ENCODE assay signal across 10 mouse cellular contexts in genomic region chr3:56181025-56181424, GRCm38 (mm10). TPM values are rescaled to one million over a fixed set of nuclear protein-coding genes. Genes with fewer than 3 reads are reported as not detected.
DNase-seq lines count a peak whose midpoint lies in the region; ATAC-seq lines count a peak whose summit lies in the region.
"Had no signal": no experiment of that assay in that cellular context is flagged by ENCODE, and none has a peak within 500 bp of the region (broad histone marks: within the 10 kb centered on the region; RNA-seq: fewer than 3 reads in every experiment).

No protein-coding gene starts in this region.

- no peak for DNase-seq in heart, adult 18-20 months
- peak; percentile 9 for DNase-seq in MN1 (ENCODE audit: low spot score)
- DNase-seq in cerebellum, adult 11 months: no peak
- DNase-seq in kidney, postnatal 10 days: no peak
- DNase-seq: adrenal gland, postnatal 36 days had no signal

- H3K36me3 ChIP-seq in heart, embryonic 15.5 days: no peaks in the 10 kb centered on the region
- no peaks in the 10 kb centered on the region for H3K36me3 ChIP-seq in forebrain, embryonic 12.5 days (replicated peaks)
- no peaks in the 10 kb centered on the region for H3K36me3 ChIP-seq in limb, embryonic 15.5 days
- no peaks in the 10 kb centered on the region for H3K36me3 ChIP-seq in intestine, embryonic 16.5 days (ENCODE audit: control insufficient read depth, insufficient read depth, low read length)

- 37% methylated on average over 3 of the region's 3 CpGs for whole genome bisulfite sequencing in heart, embryonic 15.5 days
- 44% methylated on average over 3 of the region's 3 CpGs for WGBS in forebrain, embryonic 12.5 days
- whole genome bisulfite sequencing in limb, embryonic 15.5 days: 39% methylated on average over 3 of the region's 3 CpGs
- 44% methylated on average over 3 of the region's 3 CpGs for WGBS in intestine, embryonic 16.5 days

- no peak overlapping the region for H3K9ac ChIP-seq in heart, embryonic 15.5 days
- H3K9ac ChIP-seq in forebrain, embryonic 12.5 days: no peak overlapping the region; the same call in 1 of the 2 replicates
- no peak overlapping the region for H3K9ac ChIP-seq in limb, embryonic 15.5 days
- H3K9ac ChIP-seq in intestine, embryonic 16.5 days (ENCODE audit: low read depth, low read length): no peak overlapping the region

- H3K4me2 ChIP-seq in heart, embryonic 15.5 days: peak overlapping the region; percentile 98; the same call in 1 of the 2 replicates
- peak overlapping the region; percentile 82 for H3K4me2 ChIP-seq in forebrain, embryonic 12.5 days
- 0 out of 2 replicates have a peak overlapping the region, but pooled peaks have one; percentile 95 for H3K4me2 ChIP-seq in limb, embryonic 15.5 days
- H3K4me2 ChIP-seq in intestine, embryonic 16.5 days (ENCODE audit: low read depth, low read length): no peak overlapping the region

- peaks cover 15% of the 10 kb centered on the region for H3K4me1 ChIP-seq in heart, embryonic 15.5 days (replicated peaks)
- H3K4me1 ChIP-seq in forebrain, embryonic 12.5 days: peaks cover 16% of the 10 kb centered on the region
- H3K4me1 ChIP-seq in limb, embryonic 15.5 days: peaks cover 15% of the 10 kb centered on the region
- peaks cover 8% of the 10 kb centered on the region; the same call in 1 of the 2 replicates for H3K4me1 ChIP-seq in intestine, embryonic 16.5 days (ENCODE audit: control insufficient read depth, insufficient read depth, low read length)

- no peak overlapping the region for H3K27ac ChIP-seq in heart, embryonic 15.5 days
- no peak overlapping the region for H3K27ac ChIP-seq in forebrain, embryonic 12.5 days
- H3K27ac ChIP-seq in limb, embryonic 15.5 days: no peak overlapping the region
- no peak overlapping the region for H3K27ac ChIP-seq in intestine, embryonic 16.5 days (ENCODE audit: low read length)

- H3K27me3 ChIP-seq in heart, embryonic 15.5 days: no peaks in the 10 kb centered on the region
- no peaks in the 10 kb centered on the region for H3K27me3 ChIP-seq in forebrain, embryonic 12.5 days
- H3K27me3 ChIP-seq in limb, embryonic 15.5 days: no peaks in the 10 kb centered on the region; the same call in 1 of the 2 replicates
- no peaks in the 10 kb centered on the region for H3K27me3 ChIP-seq in intestine, embryonic 16.5 days (replicated peaks; ENCODE audit: control insufficient read depth, insufficient read depth, low read length)

- no peak overlapping the region; the same call in 1 of the 2 replicates for H3K4me3 ChIP-seq in heart, embryonic 15.5 days
- H3K4me3 ChIP-seq in forebrain, embryonic 12.5 days (replicated peaks): peak overlapping the region; percentile 95
- no peak overlapping the region; the same call in 1 of the 2 replicates for H3K4me3 ChIP-seq in limb, embryonic 15.5 days
- H3K4me3 ChIP-seq in intestine, embryonic 16.5 days (ENCODE audit: low read length): no peak overlapping the region

- no peak for ATAC-seq in heart, embryonic 15.5 days (replicated peaks; ENCODE audit: insufficient number of reproducible peaks, insufficient read depth, low FRiP score, low read depth)
- ATAC-seq in forebrain, embryonic 12.5 days (ENCODE audit: low FRiP score): no peak
- no peak for ATAC-seq in limb, embryonic 15.5 days (ENCODE audit: insufficient number of reproducible peaks, low FRiP score, low TSS enrichment, low read depth)
- no peak for ATAC-seq in intestine, embryonic 16.5 days
- ATAC-seq: lung, postnatal 0 days had no signal

- no peaks in the 10 kb centered on the region for H3K9me3 ChIP-seq in heart, embryonic 15.5 days (replicated peaks)
- no peaks in the 10 kb centered on the region for H3K9me3 ChIP-seq in forebrain, embryonic 12.5 days
- H3K9me3 ChIP-seq in limb, embryonic 15.5 days: no peaks in the 10 kb centered on the region
- no peaks in the 10 kb centered on the region for H3K9me3 ChIP-seq in intestine, embryonic 16.5 days (ENCODE audit: control insufficient read depth, low read length)

RNA-seq across cellular contexts. Expression of gene Nbea, which starts 2.5 kb away (rescaled TPM):
- polyA plus RNA-seq in heart, embryonic 15.5 days (2015; fragmentation: Nextera tagmentation; extraction: Ambion mirVana): 6.7 and 6.8 TPM in 2 replicates
- total RNA-seq in heart, adult 18-20 months (2021): 10 to 100 TPM; 11.8 to 14.2 TPM
- polyA plus RNA-seq in forebrain, embryonic 12.5 days (2016; fragmentation: Nextera tagmentation; extraction: Ambion mirVana): 26.3 and 31.0 TPM in 2 replicates
- 8.8 and 13.2 TPM in 2 replicates for polyA plus RNA-seq in limb, embryonic 15.5 days (2015; fragmentation: Nextera tagmentation; extraction: Ambion mirVana)
- 5.3 and 5.6 TPM in 2 replicates for polyA plus RNA-seq in intestine, embryonic 16.5 days (2015; fragmentation: Nextera tagmentation; extraction: Ambion mirVana)
